Mouse (Mus musculus): ENCODE results near the gene Phip. TPM values are rescaled to one million over a fixed set of nuclear protein-coding genes. Genes with fewer than 3 reads are reported as not detected.
A peak's percentile ranks its signal among the peaks of the same experiment; 100 is the strongest.

Phip gene
- total and polyA plus RNA-seq, 3 experiments = 16.2 to 49.2 (median 18.1) TPM

DNA sequence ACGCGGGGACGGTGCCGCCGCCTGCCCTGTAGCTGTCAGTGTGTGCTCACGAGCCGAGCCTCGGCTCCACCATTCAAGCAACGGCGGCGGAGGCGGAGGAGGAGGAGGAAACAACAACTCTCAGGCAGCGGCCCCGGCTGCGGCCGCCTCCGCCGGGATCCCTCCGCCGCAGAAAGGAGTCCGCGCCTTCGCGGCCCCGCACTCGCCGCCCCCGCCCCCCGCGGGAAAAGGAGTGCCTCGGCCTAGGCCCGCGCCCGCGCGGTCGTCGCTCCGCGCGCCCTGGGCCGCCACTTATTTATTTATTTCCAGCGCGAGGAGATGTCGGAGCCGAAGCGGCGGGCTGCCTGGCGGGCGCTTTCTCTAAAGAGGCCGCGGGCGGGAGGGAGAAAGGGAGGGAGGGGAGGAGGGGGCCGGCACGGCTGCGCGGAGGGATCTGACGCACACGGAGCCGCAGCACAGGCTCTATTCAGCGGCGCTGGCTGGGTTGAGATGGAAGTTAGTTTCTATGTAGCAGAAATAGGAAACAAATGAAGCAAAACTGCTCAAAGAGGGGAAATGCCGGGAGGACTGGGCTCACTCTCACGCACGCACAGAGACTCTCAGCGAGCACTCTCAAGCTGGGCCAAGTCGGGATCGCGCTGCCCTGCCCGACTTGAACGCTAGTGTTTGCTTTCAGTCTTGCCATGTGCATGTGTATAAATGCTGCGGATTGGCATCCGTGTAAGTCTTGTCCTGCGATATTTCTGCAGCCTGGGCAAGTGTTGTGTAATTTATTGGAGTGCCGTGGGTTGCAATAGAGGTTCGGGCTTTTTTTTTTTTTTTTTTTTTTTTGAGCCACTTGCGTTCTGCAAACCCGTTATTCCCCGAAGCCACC is at the start of gene Phip (continued):
- TF ChIP-seq MEF2A (IDR thresholded peaks at IDR 0.05; ENCODE audit: extremely low read depth, insufficient replicate concordance, low read depth, low read length, poor library complexity, severe bottlenecking) = 0 out of 2 replicates have a peak, but pooled peaks have one; percentile 35
- TF ChIP-seq ZNF384 (IDR thresholded peaks at IDR 0.05; ENCODE audit: low read depth, low read length) = peak; percentile 98
- peak; percentile 83 for TF ChIP-seq TBP (IDR thresholded peaks at IDR 0.05; ENCODE audit: low read depth, low read length)
- peak; percentile 94 for TF ChIP-seq MAZ (IDR thresholded peaks at IDR 0.05; ENCODE audit: low read depth, low read length)
- TF ChIP-seq GATA1 (IDR thresholded peaks at IDR 0.05; ENCODE audit: low read depth, low read length) = no peak

- DNase-seq (ENCODE audit: low read depth, low spot score) = no peak
- no peaks in the 10 kb centered on the region; a peak in 1 of 4 replicates for H3K27me3 ChIP-seq (ENCODE audit: control insufficient read depth in 1 of 2, insufficient read depth in 2 of 2, low read length in 2 of 2)
- no peak overlapping the region for H3K4me3 ChIP-seq (ENCODE audit: control insufficient read depth in 1 of 2, insufficient read depth in 1 of 2, low read depth in 2 of 2, low read length in 2 of 2)
- H3K9me3 ChIP-seq (replicated peaks; ENCODE audit: insufficient read depth, low read length) = no peaks in the 10 kb centered on the region
- TF ChIP-seq MYC (IDR thresholded peaks at IDR 0.05; ENCODE audit: low read depth, low read length) (no peak), CTCF (IDR thresholded peaks at IDR 0.05 in 2 of 3, conservative IDR thresholded peaks at IDR 0.05 in 1 of 3; ENCODE audit: control insufficient read depth in 1 of 3, insufficient read depth in 1 of 3, low read depth in 2 of 3, low read length in 3 of 3, poor library complexity in 1 of 3, severe bottlenecking in 1 of 3) (no peak)
- no peaks in the 10 kb centered on the region for H3K4me1 ChIP-seq (ENCODE audit: control insufficient read depth in 1 of 2, insufficient read depth in 2 of 2, low read length in 2 of 2)
- no peak overlapping the region for H3K9ac ChIP-seq (ENCODE audit: control insufficient read depth, low read depth, low read length, poor library complexity, severe bottlenecking)
- no peaks in the 10 kb centered on the region for H3K36me3 ChIP-seq (ENCODE audit: control insufficient read depth in 1 of 2, insufficient read depth in 2 of 2, low read length in 2 of 2)
- no peak overlapping the region for H3K27ac ChIP-seq (ENCODE audit: control insufficient read depth, low read depth, low read length)
- H3K79me2 ChIP-seq (ENCODE audit: control insufficient read depth, insufficient read depth, low read length, poor library complexity) = no peaks in the 10 kb centered on the region
Measured at GRCm38 (mm10) chr9:83023724-83024123, 48.4 kb upstream of the Phip start.

GRCm38 (mm10) chr9:83014516-83014915 is 39.2 kb upstream of the Phip start:
- H3K36me3 ChIP-seq (ENCODE audit: control insufficient read depth in 1 of 2, insufficient read depth in 2 of 2, low read length in 2 of 2) = no peaks in the 10 kb centered on the region
- no peaks in the 10 kb centered on the region for H3K79me2 ChIP-seq (ENCODE audit: control insufficient read depth, insufficient read depth, low read length, poor library complexity)
- no peak overlapping the region for H3K27ac ChIP-seq (ENCODE audit: control insufficient read depth, low read depth, low read length)
- no peaks in the 10 kb centered on the region for H3K27me3 ChIP-seq (ENCODE audit: control insufficient read depth in 1 of 2, insufficient read depth in 2 of 2, low read length in 2 of 2)
- H3K4me3 ChIP-seq (ENCODE audit: control insufficient read depth in 1 of 2, insufficient read depth in 1 of 2, low read depth in 2 of 2, low read length in 2 of 2) = no peak overlapping the region
- no peak overlapping the region for H3K9ac ChIP-seq (ENCODE audit: control insufficient read depth, low read depth, low read length, poor library complexity, severe bottlenecking)
- TF ChIP-seq POLR2AphosphoS5 (IDR thresholded peaks at IDR 0.05; ENCODE audit: borderline replicate concordance, low read depth, low read length) (no peak), POLR2AphosphoS2 (IDR thresholded peaks at IDR 0.05; ENCODE audit: low read length) (no peak), MAZ (IDR thresholded peaks at IDR 0.05; ENCODE audit: low read depth, low read length) (no peak), ZC3H11A (IDR thresholded peaks at IDR 0.05; ENCODE audit: low read depth, low read length) (no peak), GATA1 (IDR thresholded peaks at IDR 0.05; ENCODE audit: low read depth, low read length) (no peak), RAD21 (IDR thresholded peaks at IDR 0.05; ENCODE audit: low read depth, low read length) (no peak), GABPA (IDR thresholded peaks at IDR 0.05; ENCODE audit: low read depth, low read length) (no peak), ETS1 (IDR thresholded peaks at IDR 0.05; ENCODE audit: low read depth, low read length) (no peak)
- DNase-seq (ENCODE audit: low read depth, low spot score) = no peak
- no peaks in the 10 kb centered on the region for H3K9me3 ChIP-seq (replicated peaks; ENCODE audit: insufficient read depth, low read length)
- H3K4me1 ChIP-seq (ENCODE audit: control insufficient read depth in 1 of 2, insufficient read depth in 2 of 2, low read length in 2 of 2) = no peaks in the 10 kb centered on the region
